Mouse (Mus musculus) brown adipose tissue, adult 24 weeks (tissue): ENCODE measurements around the gene Tmem62. TPM values are rescaled to one million over a fixed set of nuclear protein-coding genes. Genes with fewer than 3 reads are reported as not detected.
A peak's percentile ranks its signal among the peaks of the same experiment; 100 is the strongest.
"Not testable (repeated sequence)": the region's sequence is repeated elsewhere in the genome, so short reads cannot be mapped to it uniquely, and the experiment has no call there.

Experiments used
- H3K27ac ChIP-seq: fragments of 200-500 bp; replicated peaks from 2 replicates; pipeline ENCODE4 v1.5.1; 2012; ENCODE audit warnings: low read depth, mild to moderate bottlenecking, low read length
- H3K4me1 ChIP-seq: fragments of 200-500 bp; 2 replicates; pipeline ENCODE4 v1.6.1; 2012; ENCODE audit warnings: low read length, mixed read lengths; ENCODE audit not compliant: control insufficient read depth, insufficient read depth, insufficient read length
- H3K4me3 ChIP-seq: fragments of 200-500 bp; 2 replicates; pipeline ENCODE4 v1.5.1; 2012; ENCODE audit warnings: low read depth, mild to moderate bottlenecking, low read length, moderate library complexity; ENCODE audit not compliant: insufficient read depth
- polyA plus RNA-seq: library from polyadenylated mRNA; stranded (reverse); fragments of >200 nt; gene quantifications from 2 replicates; pipeline ENCODE4 v1.2.4, GENCODE M21; 2012; ENCODE audit not compliant: missing spikeins, insufficient read depth, insufficient read length

Tmem62 gene
- 4.8 and 5.3 TPM in 2 replicates for polyA plus RNA-seq

DNA sequence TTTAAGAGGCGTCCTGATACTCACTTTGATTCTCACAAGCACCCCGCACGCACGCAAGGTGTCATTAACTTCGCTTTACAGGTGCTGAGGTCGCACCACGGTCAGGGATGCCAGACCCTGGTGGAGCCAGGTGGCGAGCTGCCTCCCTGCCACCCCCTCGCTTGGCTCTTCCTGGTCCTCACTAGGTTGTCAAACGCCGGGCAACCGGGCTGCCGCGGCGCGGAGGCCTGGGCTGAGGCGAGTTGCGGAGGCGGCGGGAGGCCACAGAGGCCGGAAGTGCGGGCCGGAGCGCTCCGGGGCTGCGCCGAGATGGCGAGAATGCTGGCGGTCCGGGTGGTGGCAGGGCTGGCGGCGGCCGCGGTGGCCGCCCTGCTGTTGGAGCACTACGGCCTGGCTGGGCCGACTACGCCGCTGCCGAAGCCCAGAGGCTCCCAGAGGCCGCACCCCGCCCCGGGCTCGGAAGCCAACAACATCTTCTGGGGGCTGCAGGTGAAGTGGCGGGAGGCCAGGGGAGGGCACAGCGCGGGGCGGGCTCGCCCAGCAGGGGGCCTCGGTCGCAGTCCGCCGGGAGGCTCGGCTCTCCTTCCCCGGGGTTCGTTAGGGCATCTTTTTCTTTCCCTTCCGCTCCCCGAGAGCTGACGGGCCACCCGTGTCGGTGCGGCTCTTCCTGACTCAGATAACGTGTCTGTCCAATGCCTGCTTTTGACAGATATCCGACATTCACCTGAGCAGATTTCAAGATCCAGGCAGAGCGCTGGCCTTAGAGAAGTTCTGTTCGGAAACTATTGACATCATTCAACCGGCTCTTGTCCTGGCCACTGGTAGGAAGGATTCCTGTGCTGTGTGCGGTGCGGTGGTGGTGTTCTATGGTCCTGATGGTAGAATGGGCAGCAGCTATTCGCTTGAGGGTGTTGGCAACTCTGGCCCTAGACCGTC is at the start of gene Tmem62:
Gene Tmem62 (plus strand): TSS at position 28 of the 936 bp plus-strand sequence.
- peak within 1 kb of the TSS; percentile 80 for H3K27ac ChIP-seq
- H3K4me1 ChIP-seq: peaks cover 4% of the 10 kb centered on the region; the same call in 1 of the 2 replicates
- H3K4me3 ChIP-seq: peak within 1 kb of the TSS; percentile 95

DNA sequence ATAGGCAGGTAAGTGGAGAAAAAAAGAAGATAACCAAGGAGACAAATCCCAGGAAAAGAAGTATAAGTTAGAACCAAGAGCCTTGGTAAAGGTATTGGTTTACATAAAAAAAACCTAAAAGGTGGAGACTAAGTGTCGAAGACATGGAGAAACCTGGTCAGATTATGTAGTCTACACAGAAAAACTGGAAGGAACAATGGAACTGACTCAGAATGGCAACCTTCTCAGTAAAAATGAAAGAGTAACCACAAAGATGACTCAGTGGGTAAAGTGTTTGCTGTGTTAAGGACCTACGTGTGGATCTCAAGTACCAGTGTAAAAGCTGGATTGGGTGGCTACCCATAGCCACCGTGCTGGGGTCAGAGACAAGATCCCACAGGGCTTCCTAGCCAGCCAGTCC is 43.8 kb upstream of the Tmem62 start:
- Histone ChIP-seq H3K4me1 (no peaks in the 10 kb centered on the region), H3K4me3 (no peak overlapping the region), H3K27ac (no peak overlapping the region)

DNA sequence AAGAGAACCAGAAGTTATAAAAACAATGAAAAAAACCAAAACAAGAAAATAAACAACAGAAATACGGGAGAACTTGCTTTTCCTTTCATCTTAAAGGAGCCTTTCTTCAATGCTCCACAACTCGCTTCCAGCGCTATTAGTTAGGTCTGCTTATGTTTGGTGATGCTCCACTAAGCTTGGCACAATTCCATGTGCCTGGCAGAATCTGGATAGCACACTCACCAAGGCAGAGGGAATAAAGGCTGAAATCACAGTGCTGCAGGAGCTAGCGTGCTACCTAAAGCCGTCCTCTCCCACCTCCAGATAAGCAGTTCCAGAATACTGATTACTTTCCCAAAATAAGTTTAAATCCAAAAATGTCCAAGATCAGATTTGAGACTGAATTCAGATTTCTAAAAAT is 25.6 kb upstream of the Tmem62 start:
- no peaks in the 10 kb centered on the region for H3K4me1 ChIP-seq
- no peak overlapping the region for H3K4me3 ChIP-seq
- H3K27ac ChIP-seq: no peak overlapping the region

DNA sequence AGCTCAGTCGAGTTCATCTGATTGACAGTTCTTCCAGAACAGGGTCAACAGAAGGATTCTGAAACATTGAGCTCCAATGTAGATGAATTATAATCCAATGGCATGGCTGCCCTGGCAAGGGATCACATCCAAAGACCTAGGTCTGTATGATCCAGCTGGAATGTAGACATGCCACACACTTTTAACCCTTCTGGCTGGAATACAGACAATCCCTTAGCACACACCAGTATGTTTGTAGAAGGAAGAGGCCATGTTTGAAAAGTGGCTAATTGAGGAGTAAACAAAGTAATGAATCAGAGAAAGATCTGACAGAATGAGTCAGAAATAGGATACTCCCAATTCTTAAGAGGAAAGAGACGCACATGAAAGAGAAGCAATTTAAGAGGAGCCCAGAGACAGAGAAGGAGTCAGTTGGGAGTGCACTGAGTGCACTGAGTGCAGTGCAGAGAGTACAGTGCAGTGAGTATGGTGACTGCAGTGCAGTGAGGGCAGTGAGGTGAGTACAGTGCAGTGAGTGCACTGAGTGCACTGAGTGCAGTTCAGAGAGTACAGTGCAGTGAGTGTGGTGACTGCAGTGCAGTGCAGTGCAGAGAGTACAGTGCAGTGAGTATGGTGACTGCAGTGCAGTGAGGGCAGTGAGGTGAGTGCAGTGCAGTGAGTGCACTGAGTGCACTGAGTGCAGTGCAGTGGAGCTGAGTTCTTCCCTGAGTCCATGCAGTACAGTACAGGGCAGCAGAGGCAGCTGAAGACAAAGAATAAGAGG is 24.5 kb upstream of the Tmem62 start:
- Histone ChIP-seq H3K4me3 (no peak overlapping the region), H3K4me1 (no peaks in the 10 kb centered on the region), H3K27ac (0 out of 2 replicates have a peak overlapping the region, but pooled peaks have one; percentile 33)

DNA sequence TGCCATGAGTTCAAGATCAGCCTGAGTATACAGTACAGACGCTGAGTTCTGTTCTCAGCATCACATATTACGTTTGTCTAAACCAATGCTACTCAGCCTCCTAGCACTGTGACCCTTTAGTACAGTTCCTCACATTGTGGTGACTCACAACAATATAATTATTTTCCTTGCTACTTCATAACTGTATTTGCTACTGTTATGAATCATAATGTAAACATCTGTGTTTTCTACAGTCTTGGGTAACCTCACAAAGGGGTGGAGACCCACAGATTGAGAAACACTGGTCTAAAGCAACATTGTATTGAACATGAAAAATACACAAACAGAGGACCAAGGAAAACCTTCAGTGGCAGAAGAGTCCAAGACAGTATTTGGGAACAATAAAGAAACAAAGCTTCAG is 17.5 kb upstream of the Tmem62 start:
- H3K27ac ChIP-seq: no peak overlapping the region

DNA sequence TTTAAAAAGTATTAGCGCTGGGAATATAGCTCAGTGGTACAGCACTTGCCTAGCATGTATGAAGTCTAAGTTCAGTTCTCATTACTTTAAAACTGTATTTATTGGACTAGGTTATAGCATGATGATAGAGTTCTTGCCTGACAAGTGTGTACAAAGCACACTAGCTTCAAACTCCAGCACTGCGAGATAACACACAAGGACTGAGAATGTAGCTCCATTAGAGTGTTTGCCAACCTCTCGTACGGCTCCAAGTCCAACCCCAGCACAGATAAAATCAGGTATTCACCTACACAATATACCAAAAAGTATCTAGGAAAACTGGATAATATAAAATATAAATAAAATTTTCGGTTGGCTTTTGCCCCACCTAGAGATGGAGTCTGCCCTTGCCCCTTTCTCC is 17.0 kb upstream of the Tmem62 start:
- Histone ChIP-seq H3K27ac (no peak overlapping the region), H3K4me1 (no peaks in the 10 kb centered on the region; the same call in 1 of the 2 replicates), H3K4me3 (no peak overlapping the region)

More for the DNA sequence above, 17.5 kb upstream of the Tmem62 start:
- Histone ChIP-seq H3K4me3 (no peak overlapping the region), H3K4me1 (no peaks in the 10 kb centered on the region; the same call in 1 of the 2 replicates)

DNA sequence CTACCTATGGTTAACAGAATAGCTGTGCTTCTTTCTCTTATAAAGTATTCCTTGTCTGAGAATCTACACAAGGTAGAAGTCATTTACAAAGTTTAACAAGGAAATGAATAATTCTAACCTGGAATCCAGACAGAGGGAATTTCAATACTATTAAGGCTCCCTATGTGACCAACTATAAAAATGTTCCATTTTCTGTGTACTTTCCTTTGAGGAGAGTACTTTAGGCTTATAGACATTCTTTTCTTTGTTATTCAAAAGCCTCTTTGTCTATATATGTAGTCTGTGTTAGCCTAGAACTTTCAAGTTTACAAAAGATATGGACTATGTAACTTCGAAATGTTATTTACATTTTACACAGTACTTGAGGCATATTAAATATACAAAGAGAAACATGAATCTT is 16.6 kb upstream of the Tmem62 start:
- H3K27ac ChIP-seq: no peak overlapping the region
- H3K4me1 ChIP-seq: no peaks in the 10 kb centered on the region; the same call in 1 of the 2 replicates
- H3K4me3 ChIP-seq: no peak overlapping the region

DNA sequence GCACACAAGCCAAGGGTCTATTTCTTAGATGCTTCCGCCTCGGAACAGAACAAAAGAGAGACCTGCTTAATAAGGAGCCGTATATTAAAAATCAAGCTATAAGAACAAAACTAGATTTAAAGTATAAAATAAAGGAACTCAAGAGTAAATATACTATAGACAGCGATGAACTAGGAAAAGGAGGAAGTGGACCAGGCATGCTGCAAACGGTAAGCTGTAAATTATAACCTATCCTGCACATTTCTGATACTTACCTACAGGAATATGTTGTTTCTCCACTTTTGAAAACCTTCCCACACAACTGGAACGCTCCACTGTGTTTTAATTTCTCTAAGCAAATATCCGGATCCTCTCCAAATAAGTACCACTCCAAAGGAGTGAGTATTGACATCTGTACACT is 13.7 kb upstream of the Tmem62 start:
- peaks cover 2% of the 10 kb centered on the region for H3K4me1 ChIP-seq
- no peak overlapping the region for H3K27ac ChIP-seq
- H3K4me3 ChIP-seq: no peak overlapping the region

DNA sequence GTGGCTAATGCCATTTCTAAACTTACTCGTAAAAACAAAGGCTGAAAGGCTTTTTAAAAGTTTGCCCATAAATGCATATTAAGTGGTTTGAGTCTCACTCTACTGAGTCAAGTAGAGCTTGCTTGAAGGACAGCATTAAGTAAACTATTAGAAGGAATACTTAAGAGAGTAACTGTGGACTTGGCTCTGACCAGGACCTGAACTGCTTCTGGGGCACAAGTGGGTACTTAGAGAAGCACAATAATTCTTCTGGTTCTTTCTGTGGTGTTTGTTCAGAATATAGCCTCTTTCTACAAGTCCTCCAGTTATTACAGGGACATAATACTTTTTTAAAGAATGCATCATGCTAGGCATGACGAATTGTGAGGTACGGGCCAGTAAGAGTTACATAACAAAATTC is 11.3 kb upstream of the Tmem62 start:
- Histone ChIP-seq H3K4me1 (peaks cover 2% of the 10 kb centered on the region), H3K4me3 (no peak overlapping the region), H3K27ac (no peak overlapping the region)

DNA sequence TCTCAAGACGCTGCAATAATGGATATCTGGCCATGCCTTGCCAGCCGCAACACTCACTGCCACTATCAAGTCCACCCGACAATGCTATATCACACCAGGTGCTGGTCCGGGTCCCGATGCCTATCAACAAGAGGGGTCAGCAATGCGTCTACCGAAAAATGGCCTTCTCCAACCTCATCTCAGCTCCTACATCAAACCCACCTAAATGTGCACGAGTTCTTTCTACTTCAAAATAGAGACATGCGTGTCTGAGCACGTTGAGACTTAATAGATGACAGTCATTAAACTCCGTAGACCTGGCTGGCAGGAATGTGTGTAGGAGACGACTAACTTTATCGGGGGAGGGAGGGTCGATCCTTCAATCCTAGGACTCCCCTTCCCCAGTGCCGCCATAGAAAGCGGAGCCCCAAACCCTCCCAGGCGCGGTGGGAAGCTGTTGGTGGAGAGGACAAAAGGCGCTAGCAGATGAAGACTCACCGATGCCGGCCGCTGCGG is 6.7 kb upstream of the Tmem62 start:
- H3K4me1 ChIP-seq: peaks cover 2% of the 10 kb centered on the region; the same call in 1 of the 2 replicates
- H3K27ac ChIP-seq: peak overlapping the region; percentile 66
- peak overlapping the region; percentile 82 for H3K4me3 ChIP-seq

DNA sequence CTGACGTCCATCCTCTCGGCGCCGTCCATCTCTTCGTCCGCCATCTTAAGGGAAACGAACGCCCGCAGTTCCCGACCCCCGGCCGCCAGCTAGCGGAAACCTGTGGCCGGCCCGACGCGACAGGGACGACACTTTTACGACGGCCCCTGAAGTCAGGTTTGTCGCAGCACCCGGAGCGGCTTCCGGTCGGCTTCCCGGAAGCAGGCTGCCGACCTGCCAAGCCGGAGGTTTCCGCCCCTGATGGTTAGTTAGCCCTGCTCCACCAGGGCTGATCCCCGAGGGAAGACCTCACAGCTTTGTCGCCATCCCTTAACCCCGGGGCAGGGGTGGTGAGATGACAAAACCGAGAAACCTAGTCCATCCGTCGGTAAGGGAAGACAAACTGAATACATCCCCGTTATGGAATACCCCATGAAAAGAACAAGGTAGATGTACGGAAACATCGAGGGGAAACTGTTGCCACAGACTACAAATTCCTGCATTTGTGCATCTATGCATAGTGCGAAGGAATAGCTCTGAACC is 6.2 kb upstream of the Tmem62 start, which contains the start of gene Ubr1:
Gene Ubr1 (minus strand): TSS at position 157 of the 522 bp plus-strand sequence.
- Histone ChIP-seq H3K27ac (peak within 1 kb of the TSS; percentile 75), H3K4me3 (peak within 1 kb of the TSS; percentile 82), H3K4me1 (peaks cover 2% of the 10 kb centered on the region; the same call in 1 of the 2 replicates)

DNA sequence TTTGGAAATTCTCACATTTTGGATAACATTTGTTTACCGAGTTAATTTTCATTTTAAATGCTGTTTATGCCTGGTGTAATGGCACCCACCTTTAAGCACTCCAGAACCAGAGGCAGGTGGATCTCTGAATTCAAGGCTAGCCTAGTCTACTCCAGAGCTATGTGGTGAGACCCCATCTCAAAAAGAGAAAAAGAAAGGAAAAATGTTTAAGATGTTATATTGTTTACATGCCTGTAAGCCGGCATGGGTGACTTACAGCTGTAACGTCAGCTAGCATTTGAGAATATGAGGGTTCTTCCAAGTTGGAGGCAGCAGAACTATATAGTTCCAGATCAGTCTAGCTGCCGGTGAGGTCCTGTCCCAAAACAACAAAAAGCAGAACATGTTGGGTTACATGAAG is 5.1 kb upstream of the Tmem62 start:
- Histone ChIP-seq H3K27ac (no peak overlapping the region), H3K4me3 (no peak overlapping the region), H3K4me1 (no peaks in the 10 kb centered on the region)

DNA sequence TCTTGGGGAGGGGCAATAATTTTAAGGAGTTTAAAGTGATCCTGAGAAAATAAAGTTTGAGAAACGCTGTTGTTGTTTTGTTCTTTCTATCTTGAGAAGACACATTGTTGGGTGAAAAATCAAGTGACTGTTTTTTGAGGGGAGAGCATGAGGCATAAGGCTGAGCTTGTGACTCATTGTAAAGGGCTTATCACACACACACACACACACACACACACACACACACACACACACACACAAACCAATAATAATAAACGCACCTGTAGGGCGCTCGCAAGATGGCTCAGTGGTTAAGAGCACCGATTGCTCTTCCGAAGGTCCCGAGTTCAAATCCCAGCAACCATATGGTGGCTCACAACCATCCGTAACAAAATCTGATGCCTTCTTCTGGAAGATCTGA is 4.6 kb upstream of the Tmem62 start:
- H3K27ac ChIP-seq, H3K4me1 ChIP-seq, H3K4me3 ChIP-seq: not testable (repeated sequence)

DNA sequence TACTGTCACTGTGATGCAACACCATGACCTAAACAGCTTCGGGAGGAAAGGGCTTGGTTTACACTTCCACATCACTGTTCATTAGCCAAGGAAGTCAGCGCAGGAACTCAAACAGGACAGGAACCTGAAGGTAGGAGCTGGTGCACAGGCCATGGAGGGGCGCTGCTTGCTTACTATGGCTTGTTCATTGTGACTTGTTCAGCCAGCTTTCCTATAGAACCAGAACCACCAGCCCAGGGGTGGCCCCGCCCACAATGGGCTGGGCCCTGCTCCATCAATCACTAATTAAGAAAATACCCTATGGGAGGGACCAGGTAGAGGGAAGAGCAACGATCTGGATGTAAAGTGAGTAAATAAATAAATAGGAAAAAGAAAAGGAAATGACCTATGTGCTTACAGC is 3.9 kb upstream of the Tmem62 start:
- no peak overlapping the region for H3K4me3 ChIP-seq
- peaks cover 1% of the 10 kb centered on the region; the same call in 1 of the 2 replicates for H3K4me1 ChIP-seq
- H3K27ac ChIP-seq: no peak overlapping the region

DNA sequence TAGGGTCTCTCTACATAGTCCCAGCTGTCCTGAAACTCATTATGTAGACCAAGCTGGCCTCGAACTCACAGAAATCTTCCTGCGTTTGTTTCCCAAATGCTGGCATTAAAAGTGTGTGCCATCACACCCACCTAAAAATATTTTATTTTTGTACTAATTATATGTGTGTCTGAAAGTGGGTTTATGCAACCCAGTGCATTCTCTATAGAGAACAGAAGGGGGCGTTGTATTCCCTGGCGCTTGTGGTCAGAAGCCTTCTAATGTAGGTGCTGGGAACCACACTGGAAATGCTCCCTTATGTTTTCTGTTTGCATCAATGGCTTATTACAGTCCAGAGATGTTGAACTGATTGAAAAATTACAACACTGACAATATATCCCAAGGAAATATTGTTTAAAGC is 509 bp upstream of the Tmem62 start:
- Histone ChIP-seq H3K4me1 (peaks cover 4% of the 10 kb centered on the region; the same call in 1 of the 2 replicates), H3K27ac (no peak overlapping the region), H3K4me3 (no peak overlapping the region)
